Mouse (Mus musculus): ENCODE measurements at regions not wholly inside any gene's neighbourhood (a gene's known extent, or its start where the extent isn't known, plus 50 kb on each side); places are given as distances from the start of the nearest gene placed in this dataset.

GRCm38 (mm10) chr14:61995253-61995652 lies 297.1 kb upstream of the Rnaseh2b start:
- DNase-seq (ENCODE audit: low read depth, low spot score) = no peak

GRCm38 (mm10) chr14:61997736-61998135 lies 294.7 kb upstream of the Rnaseh2b start:
- DNase-seq (ENCODE audit: low read depth, low spot score) = no peak

DNA sequence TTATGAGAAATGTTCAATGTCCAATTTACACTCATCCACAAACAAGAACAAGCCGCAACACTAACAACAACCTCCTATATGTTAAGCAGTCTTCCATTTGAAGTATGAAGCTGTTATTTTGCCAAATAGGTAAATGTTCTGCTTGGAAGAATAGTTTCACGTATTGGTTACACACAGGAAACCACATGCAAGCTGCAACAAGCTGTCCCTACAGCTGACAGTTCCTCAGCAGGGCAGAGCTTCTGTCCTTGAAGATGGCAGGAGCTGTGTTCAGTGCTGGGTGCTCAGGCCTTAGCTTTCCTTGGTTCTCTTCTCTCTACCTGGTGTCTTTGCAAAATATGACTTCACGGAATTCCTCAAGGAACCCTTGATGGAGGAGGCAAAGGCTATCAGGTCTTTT lies 294.1 kb upstream of the Rnaseh2b start:
- no peak for DNase-seq (ENCODE audit: low read depth, low spot score)

- no peak for DNase-seq (ENCODE audit: low read depth, low spot score)
Measured at GRCm38 (mm10) chr14:62001481-62001949, 290.9 kb upstream of the Rnaseh2b start.

DNA sequence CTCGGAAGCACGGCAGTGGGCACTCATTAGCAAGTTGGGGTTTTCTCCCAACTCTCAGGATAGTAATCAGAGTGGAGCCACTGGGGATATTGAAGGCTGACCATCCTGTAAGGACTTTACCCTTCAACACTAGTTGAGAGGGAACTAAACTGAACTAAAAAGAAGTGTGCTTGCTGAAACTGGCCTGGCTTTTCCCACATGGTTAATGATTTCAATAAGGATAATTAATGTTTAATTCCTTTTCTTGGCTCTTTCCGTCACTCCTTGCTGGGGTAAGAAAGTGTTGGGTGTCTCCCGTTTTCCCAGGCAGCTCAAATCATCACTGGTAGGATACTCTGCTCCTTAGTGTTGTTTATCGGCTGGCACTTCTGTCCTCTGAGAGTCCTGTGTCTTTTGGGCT lies 290.3 kb upstream of the Rnaseh2b start:
- DNase-seq (ENCODE audit: low read depth, low spot score) = no peak

DNA sequence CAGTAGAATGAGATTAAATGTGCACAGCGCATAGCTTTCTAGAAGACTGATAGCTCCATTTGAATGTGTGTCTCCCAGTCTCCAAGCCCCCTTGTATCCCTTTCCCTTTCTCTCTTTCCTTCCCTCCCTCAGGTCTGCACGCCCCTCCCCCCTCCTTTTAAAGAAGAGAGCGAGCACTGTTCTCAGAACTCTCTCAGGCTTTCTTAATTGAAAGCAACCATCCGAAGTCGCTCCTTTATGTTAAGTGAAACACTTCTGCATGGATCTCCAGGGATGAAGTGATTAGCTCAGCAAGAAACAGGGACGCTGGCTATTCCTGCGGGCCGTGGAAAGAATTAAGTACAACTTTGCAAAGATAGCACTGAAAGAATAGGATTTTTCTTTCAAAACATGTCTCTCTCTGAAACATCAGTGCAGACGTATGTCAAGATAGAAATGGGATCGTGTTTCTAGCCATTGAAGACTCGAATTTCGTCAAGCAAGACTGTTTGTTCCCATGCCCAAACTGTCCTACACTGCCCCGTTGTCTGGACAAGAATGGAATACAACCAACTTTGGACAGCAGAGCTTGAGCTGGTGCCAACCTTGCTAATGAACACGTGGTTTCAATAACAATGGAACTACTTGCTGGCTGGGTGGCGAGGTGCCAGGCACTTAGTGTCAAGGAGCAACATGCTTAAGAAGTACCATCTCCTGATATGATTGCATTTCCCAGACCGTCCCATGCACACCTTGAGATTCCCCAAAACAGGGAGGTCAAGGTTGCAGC lies 289.2 kb upstream of the Rnaseh2b start:
- DNase-seq (ENCODE audit: low read depth, low spot score) = no peak

DNA sequence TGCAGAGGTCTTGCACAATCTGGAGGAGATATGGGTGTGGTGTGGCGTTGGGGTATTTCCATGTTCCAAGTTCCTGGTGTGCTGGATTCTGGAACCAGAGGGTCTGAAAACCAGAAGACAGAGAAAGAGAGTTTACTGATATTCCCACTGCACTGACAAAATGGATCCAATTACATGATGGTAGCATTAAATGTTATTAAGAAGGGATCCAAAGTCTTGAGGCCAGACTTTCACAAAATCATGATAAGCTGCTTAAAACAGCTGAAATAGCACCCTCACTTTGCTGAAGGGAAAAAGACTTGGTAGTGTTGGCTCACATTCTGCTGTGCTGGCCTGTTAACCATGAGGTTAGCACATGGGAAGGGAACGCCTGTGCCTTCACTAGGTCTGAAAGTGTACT lies 288.6 kb upstream of the Rnaseh2b start:
- DNase-seq (ENCODE audit: low read depth, low spot score) = no peak

DNA sequence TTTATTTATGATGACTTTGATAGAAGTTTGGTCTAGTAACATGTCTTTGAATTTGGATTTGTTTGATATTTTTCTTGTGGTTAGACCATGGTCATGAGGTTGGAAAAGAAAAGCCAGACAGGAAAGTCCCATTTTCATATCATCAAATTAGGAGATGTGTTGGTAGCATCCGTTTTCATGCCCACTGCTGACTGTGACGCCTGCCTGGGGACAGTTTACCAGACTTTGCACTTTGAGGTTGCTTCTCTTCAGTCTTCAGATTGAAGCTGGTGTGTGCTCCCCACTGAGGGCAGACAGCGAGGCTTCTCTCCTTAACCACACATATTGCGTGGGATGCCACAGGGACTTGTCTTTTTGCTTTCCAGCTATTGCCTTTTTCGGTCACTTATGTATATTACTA lies 283.7 kb upstream of the Rnaseh2b start:
- DNase-seq (ENCODE audit: low read depth, low spot score) = no peak

- no peak for DNase-seq (ENCODE audit: low read depth, low spot score)
Measured at GRCm38 (mm10) chr14:62018804-62019203, 273.6 kb upstream of the Rnaseh2b start.

DNA sequence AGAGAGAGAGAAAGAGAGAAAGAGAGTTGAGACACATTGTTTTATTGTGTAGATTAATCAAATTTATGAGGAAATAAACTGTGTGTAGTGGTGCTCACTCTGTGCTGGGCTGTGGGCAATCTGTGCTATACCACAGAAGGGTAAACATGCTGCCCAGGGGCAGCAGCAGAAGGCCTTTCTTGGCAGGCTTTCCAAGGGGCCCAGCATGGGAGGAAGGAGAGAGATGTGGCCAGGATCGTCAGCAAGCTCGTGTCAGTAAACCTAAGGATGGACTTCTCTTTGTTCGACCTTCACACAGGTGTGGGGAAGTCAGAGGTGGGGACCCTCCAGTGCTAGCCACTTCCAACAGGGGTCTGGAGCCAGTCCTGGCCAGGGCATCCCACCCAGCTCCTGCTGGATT lies 271.4 kb upstream of the Rnaseh2b start:
- no peak for DNase-seq (ENCODE audit: low read depth, low spot score)

GRCm38 (mm10) chr14:62022193-62022592 lies 270.2 kb upstream of the Rnaseh2b start:
- no peak for DNase-seq (ENCODE audit: low read depth, low spot score)

- DNase-seq (ENCODE audit: low read depth, low spot score) = no peak
Measured at GRCm38 (mm10) chr14:62023022-62023421, 269.4 kb upstream of the Rnaseh2b start.

DNA sequence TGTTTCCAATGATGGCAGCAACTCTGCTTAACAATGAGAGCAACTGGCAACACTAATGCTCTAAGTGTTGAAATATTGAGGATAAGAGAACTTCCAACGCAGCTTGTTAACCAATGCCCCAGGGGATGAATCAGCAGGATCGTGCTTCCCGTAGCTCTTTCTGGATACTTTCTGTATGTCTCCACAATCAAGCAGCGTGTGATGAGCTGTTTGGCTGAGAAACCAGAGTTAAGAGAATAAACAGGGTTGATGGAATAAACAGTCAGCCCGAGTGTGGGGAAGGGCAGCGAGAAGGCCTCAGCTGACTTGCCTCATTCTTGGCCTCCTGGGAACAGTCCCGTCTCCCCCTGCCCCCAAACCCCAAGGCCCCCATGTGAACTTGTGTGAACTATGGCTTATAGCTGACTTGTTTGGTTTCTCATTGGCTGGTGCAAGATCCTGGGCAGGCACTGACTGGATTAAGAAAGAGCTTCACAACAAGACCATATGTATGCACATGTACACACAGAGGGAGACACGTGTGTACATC lies 264.6 kb upstream of the Rnaseh2b start:
- no peak for DNase-seq (ENCODE audit: low read depth, low spot score)

DNA sequence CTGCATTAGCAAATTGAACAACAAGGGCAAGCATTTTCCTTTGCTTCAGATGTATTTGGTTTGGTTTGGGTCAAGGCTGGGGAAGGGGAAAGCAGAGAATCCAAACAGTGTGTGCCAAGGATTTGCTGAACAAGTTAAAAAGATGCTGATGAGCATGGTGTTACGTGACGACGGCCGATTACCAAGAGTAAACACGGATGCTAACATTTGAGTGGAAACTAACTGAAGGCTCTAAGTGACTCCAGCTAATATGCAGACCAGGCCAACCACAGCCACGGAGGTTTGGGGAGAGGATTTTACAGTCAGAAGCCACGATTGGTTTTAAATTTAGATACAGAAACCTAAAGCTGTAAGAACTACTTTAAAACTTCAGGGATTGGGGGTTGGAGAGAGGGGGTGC lies 262.3 kb upstream of the Rnaseh2b start:
- DNase-seq (ENCODE audit: low read depth, low spot score) = no peak

- no peak for DNase-seq (ENCODE audit: low read depth, low spot score)
Measured at GRCm38 (mm10) chr14:62033661-62034060, 258.7 kb upstream of the Rnaseh2b start.

DNA sequence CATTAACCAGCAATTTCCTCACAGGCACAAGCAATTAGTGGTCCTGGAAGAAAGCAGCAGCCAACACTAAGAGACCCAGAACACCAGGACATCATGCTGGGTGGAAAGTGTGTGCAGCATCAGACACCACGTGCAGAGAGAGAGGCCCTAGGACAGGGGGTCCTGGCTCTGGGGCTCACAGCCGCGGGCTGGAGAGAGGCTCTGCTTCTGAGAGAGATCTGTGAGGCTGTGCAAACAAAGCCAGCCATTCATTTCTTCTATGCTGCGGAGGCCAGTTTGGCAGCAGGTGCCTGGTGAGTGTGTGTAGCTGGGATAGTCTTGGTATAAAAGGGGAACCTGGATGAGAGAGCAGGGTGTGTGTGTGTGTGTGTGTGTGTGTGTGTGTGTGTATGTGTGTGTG lies 257.7 kb upstream of the Rnaseh2b start:
- DNase-seq (ENCODE audit: low read depth, low spot score) = no peak

DNA sequence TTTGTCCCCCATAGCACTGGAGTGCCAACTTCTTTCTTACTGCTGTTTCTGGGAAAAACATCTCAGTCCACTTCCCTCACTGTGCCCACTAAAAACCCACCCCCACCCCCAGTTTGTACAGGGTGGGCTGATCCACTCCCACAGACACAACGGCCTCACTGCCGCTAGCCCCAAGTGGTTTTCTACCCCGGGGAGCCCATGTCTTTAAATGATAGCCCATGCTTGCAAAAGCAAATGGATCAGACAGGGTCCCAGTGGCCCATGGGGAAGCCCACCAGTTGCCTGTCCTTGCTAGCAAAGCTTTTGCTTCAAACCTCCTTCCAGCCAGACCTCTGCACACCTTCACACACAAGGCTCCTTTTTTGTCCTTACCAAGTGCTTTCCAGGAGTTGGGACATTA lies 257.0 kb upstream of the Rnaseh2b start:
- no peak for DNase-seq (ENCODE audit: low read depth, low spot score)

DNA sequence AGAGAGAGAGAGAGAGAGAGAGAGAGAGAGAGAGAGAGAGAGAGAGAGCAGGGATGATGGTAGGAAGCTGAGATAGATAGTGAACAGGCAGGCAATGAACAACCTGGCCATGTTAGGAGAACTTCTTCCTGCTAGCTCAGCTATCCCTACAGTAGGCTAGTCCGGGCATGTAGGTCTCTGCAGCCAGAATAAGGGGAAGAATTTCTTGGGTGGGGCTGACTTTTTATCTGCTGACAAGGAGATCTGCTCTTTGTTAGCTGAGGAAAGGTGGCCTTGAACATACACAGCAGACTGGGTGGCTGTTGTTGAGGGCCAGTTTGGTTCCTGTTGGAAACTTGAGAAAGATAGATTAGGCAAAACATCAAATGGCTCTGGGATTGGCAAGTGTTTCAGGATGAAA lies 254.9 kb upstream of the Rnaseh2b start:
- DNase-seq (ENCODE audit: low read depth, low spot score) = peak; percentile 86

DNA sequence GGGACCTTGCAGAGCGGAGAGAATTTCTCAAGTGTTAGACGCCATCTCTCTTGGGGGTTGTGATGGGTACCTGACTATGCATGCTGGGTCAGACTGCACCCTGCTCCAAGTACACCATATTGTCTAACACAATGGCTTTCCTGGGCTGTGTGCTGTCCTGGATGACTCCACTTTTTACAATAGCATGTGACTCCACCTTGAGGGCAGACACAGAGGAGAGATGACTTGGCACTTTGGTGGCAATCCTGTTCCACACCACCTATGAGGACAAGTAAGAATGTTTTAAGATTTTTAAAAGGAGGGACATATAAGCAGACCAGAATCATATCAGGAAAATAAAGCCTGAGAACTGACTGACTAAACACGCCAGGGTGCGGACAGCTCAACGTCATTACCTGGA lies 254.5 kb upstream of the Rnaseh2b start:
- no peak for DNase-seq (ENCODE audit: low read depth, low spot score)

- peak; percentile 12 for DNase-seq (ENCODE audit: low read depth, low spot score)
Measured at GRCm38 (mm10) chr14:62042305-62043116, 249.9 kb upstream of the Rnaseh2b start.

DNA sequence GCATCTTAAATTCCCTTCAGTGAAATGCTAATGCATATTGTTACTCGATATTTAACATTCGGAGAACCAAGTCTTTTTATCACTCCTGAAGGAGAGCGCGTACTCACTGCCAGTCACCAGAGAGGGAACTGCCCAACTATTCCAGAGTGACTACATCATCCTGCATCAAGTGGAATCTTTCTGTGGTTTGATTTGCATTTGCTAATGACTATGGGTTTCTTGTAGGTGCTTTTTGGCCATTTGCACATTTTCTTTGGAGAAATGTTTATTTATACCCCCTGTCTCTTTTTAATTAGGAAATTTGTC lies 249.3 kb upstream of the Rnaseh2b start:
- no peak for DNase-seq (ENCODE audit: low read depth, low spot score)

DNA sequence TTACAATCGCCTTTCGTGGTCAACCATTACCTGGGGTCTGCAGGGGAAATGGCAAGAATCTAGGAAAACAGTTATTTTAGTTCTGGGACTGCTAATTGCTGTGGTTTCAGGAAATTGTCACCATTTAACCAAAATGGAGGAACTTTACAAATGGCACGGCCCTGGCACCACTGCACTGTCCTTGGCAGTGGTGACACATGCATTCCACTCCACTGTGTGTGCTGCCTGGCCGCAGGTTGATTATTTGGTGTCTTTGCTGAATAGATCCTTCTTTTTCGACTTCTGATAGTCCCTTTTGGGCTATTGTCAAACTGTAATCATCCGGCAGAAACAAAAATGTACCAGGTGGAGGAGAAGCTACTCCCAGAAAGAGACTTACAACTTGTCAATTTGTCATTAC lies 241.4 kb upstream of the Rnaseh2b start:
- DNase-seq (ENCODE audit: low read depth, low spot score) = no peak

DNA sequence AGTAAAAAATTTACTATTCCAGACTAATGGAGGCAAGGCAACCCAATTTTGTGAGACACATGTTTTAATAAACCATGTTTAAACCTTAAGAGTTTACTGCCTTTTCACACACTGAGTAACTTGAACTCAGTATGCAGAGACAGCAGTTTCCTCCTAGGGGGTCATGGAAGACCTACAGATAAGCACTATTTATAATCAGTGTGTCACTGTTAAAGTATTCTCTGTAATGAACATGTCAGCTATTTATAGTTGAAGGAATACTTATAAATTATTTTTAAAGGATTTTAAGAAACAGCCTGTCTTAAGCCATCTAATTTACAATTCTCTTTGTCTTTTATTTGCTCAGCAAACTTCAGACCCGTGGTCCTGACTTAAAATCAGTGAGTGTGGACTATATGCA lies 240.5 kb upstream of the Rnaseh2b start:
- DNase-seq (ENCODE audit: low read depth, low spot score) = no peak

Data from ZHBTc4 (cell line).